Mouse (Mus musculus) mouse embryonic stem cell (cell line): ENCODE measurements at regions not wholly inside any gene's neighbourhood (a gene's known extent, or its start where the extent isn't known, plus 50 kb on each side); places are given as distances from the start of the nearest gene placed in this dataset.

ENCODE experiments used
- in situ Hi-C, 2 experiments: fragments of 300-500 bp; cut with MboI; formaldehyde crosslinking; loops; 1 replicate in 1 of 2; 3 replicates in 1 of 2; pipeline ENCODE4 v1.14.3; 2019 to 2020; ENCODE audit warnings: low sequenced_read_pairs in 2 of 2, low pct_unique_long_range_greater_than_20kb in 1 of 2, mixed read lengths in 1 of 2; ENCODE audit not compliant: unreplicated experiment in 1 of 2

DNA sequence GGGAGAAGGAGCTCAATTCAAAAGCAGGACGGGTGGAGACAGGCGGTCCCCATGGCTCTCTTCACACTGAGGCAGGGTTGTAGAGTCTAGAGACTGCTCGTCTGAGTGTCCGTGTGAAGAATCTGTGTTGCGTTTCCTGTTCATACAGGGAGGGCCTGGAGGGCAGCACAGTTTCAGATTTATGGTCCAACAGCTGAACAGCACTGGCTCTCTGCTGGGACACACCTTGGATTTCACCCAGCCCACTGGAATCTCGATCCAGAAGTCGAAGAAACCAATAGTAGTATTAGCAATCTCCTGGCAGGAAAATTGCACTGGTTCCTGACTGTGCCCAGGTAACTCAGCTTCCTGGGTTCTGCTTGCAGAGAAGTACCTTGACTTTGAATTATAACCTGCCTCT, 345.6 kb upstream of the Tnp1 start:
- in situ Hi-C loops = no loop called here

DNA sequence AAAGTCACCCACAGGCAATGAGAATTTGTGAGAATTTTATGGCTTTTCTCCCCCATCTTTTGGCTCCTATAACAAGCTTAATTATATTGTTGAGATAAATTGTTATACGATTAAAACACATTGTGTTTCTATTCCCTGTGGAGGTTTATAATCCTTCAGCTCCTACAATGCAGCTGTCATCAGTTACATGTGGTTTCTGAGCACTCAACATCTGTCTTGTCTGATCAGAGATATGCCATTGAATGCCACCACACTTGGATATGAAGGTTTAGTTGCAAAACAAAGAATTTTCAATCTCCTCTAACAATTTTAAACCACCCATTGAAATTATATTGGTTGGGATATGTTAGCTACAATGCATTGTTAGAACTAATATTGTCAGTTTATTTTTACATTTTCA, 338.7 kb upstream of the Tnp1 start:
- in situ Hi-C loops = no loop called here

GRCm38 (mm10) chr1:73348476-73348875, 332.8 kb upstream of the Tnp1 start:
- in situ Hi-C loops = no loop called here

DNA sequence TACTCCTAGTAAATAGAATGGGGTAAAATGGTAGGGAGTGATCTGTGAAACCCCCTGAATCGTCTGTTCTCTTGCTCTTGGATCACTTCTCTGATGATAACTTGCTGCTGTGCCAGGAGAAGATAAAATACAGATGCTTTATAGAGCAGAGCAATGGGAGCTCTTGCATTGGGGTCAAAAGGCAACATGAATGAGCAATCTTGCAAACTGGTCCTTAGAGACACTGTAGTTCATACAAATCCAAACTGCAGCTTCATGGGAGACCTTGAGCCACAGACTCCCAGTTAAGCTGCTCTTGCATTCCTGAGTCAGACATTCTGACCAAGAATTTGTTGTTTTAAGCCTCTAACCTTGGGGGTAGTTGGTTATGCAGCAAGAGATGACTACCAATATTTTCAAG, 328.9 kb upstream of the Tnp1 start:
- in situ Hi-C loops = no loop called here

GRCm38 (mm10) chr1:73341911-73342310, 326.2 kb upstream of the Tnp1 start:
- in situ Hi-C loops = no loop called here

DNA sequence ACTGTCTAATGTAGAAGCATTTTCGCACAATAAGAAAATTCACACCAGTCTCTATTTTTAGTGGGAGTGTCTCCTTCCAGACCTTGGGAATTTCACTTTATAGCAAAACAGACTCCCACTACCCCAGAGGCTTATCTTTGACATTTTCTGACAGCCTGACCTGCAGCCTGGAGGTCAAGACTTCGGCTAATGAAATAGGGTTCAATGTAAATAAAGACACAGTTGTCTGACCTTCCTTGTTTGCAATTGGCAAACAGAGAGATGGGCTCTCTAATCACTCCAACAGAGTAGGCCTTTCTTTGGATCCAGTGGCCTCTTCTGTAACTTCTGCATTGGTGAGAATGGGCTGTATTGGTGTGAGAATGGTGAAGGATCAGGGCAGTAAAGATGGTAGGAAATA, 321.7 kb upstream of the Tnp1 start:
- in situ Hi-C loops = no loop called here

- in situ Hi-C loops = no loop called here
Observed at GRCm38 (mm10) chr1:73309556-73309955, 293.8 kb upstream of the Tnp1 start.

- in situ Hi-C loops = no loop called here
Observed at GRCm38 (mm10) chr1:73308420-73308819, 292.7 kb upstream of the Tnp1 start.

DNA sequence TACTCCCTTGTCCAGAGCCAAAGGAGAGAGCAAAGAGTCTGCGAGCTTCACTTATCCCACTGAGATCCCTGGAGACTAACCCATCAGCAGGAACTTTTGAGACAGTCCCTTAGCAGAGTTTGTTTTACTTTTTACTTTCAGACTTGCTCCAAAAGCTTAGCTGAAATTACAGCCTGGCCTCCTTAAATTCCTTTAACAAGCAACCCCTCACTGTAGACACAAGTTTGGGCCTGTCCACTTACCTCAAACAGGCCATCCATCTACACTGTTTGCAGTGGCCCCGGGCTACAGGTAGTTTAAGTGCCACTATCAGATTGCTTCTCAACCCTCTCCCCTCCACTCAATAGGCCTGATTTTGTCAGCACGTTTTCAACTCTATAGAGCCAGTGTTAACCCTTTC, 291.5 kb upstream of the Tnp1 start:
- in situ Hi-C loops = no loop called here

- in situ Hi-C loops = no loop called here
Observed at GRCm38 (mm10) chr1:73299978-73300688, 284.4 kb upstream of the Tnp1 start.

DNA sequence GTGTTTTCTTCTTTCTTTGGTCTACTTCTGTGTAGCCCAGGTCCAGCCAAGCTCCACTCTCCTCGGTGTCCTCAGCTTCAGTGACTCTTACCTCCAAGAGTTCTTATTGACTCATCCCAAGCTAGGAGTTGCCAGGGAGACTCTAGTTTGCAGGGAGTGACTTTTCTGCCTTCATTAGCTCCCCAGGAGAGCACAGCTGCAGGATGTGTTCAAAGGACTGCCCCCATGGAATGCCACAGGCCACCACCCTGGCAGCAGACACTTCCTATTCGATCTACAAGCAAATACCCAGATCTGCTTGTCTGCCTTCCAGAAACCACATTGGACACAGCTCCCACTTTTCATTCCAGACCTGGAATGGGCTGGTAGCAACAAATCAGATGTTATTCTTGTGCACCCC, 269.6 kb upstream of the Tnp1 start:
- in situ Hi-C loops = no loop called here

DNA sequence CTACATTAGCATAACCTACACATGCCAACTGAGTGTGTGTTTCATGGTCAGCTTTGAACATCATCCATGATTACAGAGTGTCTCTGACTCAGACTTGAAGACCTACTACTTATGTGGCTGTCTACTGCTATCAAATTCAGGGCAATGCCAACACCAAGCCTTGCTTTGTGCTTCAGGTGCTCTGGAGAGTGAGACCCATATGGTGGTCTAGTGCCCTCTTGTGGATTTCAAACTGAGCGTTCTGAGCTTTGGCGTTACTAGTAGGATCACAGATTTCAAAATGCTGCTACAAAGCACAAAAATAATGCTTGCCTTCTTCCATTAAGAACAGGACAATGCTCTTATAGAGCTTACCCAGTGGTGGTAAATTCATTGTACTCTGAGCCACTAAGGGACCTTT, 258.8 kb upstream of the Tnp1 start:
- in situ Hi-C loops = loop anchor here (10.0 to 25.0 kb wide), 3 partner anchors 387 to 537 kb away; partner anchors contain the start of gene Igfbp5 (in 1 of the 2)

DNA sequence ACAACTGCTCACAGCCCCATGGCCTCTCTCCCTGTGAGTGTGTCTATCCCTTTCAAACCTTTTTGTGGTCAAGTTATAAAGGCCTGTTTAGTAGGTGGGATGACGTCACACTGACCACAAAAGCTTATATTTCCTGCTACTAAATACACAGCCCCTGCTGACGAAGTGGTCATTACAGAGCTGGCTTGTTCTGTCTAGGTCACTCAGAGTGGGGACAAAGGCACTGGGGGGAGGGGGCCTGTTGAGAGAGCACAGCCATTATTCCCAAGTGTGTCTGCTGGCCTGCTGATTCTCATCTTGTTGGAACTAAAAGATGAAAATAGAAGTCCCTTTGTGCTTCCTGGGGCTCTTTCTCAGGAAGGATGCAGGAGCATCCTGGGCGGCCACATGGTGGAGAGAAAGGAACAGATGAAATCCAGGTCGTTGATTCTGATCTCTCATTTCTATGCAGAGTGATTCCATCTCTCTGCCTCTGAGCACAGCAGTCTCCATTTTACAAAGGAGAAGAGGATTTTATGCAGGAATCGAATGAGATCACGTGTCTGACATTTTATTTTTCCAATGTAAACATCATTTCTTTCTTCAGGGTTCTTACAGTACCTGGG, 255.2 kb upstream of the Tnp1 start:
- in situ Hi-C loops = loop anchor here (10.0 to 25.0 kb wide), 3 partner anchors 384 to 534 kb away; partner anchors contain the start of gene Igfbp5 (in 1 of the 2)

DNA sequence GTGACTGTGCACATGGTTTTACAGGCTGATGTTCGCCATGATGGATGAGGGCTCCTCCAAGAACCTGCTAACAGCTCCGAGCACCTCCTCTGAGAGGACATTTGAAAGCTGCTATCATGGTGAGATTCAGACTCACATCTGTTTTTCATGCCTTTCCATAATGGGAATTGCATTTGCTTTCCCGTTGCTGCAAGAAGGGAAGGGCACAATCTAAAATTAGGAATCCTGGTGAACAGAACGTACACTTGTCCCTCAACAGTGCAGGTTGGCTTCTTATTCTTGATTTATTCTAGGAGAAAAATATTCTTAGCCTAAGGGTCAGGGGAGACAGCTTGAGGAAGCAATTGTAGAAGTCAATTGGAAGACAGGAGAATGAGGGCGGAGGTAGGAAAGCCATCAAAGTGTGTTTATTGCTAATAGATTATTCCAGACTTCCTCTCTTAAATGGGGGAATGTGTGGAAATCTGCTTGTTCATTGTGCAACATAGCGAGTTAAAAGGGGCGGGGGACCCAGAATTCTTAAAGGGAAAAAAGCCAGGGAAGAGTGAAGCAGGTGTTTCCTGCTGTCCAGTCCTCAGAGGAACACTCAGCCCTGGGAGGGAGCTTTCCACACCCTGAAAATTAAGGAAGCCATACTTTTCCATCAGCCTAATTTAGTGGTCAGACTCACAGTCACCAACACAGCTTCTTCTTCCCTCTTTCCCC, 253.5 kb upstream of the Tnp1 start:
- in situ Hi-C loops = loop anchor here (25.0 kb wide), 2 partner anchors 382 to 532 kb away; no protein-coding TSS in a partner anchor

DNA sequence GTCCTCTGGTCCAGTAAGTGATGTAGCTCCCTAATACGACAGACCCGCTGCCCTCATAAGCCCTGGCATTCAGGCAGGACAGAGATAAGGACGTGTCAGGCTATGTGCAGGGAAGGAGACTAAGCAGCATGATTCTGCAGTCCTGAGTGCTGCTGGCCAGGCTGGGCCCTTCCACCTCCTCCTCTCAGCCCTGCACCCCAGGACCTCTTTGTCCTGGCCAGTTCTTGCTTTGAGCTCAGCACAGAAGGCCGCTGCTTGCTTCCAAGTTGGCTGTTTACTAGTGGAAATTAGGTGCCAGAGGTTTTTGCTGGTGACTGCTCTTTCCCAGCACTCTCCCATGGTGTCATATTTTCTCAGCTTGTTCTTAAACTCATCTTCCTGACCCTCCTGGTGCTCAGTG, 249.3 kb upstream of the Tnp1 start:
- in situ Hi-C loops = loop anchor here (25.0 kb wide), 2 partner anchors 378 to 528 kb away; no protein-coding TSS in a partner anchor

DNA sequence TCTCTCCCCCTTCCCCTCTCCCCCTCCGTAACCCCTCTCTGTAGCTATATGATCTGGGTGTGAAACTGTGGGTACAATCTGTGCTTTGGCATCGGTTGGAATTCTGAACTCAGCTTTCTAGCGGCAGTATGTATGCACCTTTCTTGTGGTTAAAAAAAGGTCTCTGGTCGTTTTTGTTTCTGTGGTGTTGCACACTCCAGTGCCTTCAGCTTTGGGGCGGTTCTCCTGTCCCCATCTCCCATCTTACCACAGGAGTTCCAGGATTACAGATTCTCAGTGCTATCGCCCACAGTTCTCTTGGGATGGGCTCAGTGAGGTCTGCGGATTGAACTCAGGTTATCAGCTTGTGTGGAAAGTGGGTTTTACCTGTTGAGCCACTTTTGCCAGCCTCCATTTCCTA, 248.5 kb upstream of the Tnp1 start:
- in situ Hi-C loops = loop anchor here (25.0 kb wide), 2 partner anchors 377 to 527 kb away; no protein-coding TSS in a partner anchor

- in situ Hi-C loops = loop anchor here (25.0 kb wide), 2 partner anchors 372 to 522 kb away; no protein-coding TSS in a partner anchor
Observed at GRCm38 (mm10) chr1:73259525-73260098, 243.9 kb upstream of the Tnp1 start.

GRCm38 (mm10) chr1:73257263-73257662, 241.6 kb upstream of the Tnp1 start:
- in situ Hi-C loops = loop anchor here (25.0 kb wide), 2 partner anchors 370 to 520 kb away; no protein-coding TSS in a partner anchor

DNA sequence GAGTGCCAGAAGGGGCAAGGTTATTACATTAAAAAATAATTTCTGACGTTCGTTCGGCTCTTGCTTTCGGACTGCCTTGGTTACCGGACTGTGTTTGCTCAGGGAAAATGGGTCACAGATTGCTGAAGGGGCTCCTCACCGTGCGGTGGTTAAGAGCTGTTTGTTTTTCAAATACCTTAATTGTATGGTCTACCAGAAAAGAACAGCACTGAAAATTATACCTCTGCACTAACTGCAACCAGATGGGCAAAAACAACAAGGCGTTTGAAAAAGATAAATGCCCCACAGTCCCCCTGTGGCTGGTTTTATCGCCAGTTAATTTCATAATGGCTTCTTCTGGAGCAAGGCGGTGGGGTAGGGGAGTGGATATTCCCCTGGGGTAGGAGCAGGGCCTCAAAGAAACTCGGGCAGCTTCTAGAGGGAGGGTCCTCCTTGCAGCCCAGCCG, 236.2 kb upstream of the Tnp1 start:
- in situ Hi-C loops = loop anchor here (25.0 kb wide), 2 partner anchors 365 to 515 kb away; no protein-coding TSS in a partner anchor
